Mouse (Mus musculus): ENCODE data around the gene Dnajc21. TPM values are rescaled to one million over a fixed set of nuclear protein-coding genes. Genes with fewer than 3 reads are reported as not detected.

Gene Dnajc21
- total and polyA plus RNA-seq, 3 experiments, result 21.6 to 63.2 (median 27.6) TPM

- H3K4me2 ChIP-seq (ENCODE audit: insufficient read depth, low read depth, poor library complexity, severe bottlenecking), result no peak overlapping the region
- dilution Hi-C loops (cut with MboI; ENCODE audit: extremely low pct_ligation_motif_present, extremely low pct_unique_long_range_greater_than_20kb, low sequenced_read_pairs), result no loop called here
- peak; percentile 62 for DNase-seq (ENCODE audit: extremely low read depth)
- H3K9me3 ChIP-seq (replicated peaks; ENCODE audit: low read length), result no peaks in the 10 kb centered on the region
- H3K9ac ChIP-seq (ENCODE audit: insufficient read depth, low read depth), result no peak overlapping the region
- peaks cover 4 to 21% of the 10 kb centered on the region in 2 experiments; a peak in 3 of 4 replicates for H3K4me1 ChIP-seq (ENCODE audit: control insufficient read depth in 1 of 2, insufficient read depth in 2 of 2)
- H3K27ac ChIP-seq (ENCODE audit: insufficient read depth, low read depth), result no peak overlapping the region
- H3K4me3 ChIP-seq (replicated peaks in 1 of 3; ENCODE audit: low read depth in 2 of 3, low read length in 2 of 3, poor library complexity in 1 of 3), result no peak overlapping the region
- H3K27me3 ChIP-seq (replicated peaks), result no peaks in the 10 kb centered on the region
- TF ChIP-seq ZNF384 (IDR thresholded peaks at IDR 0.05; ENCODE audit: low read depth, low read length) (peak; percentile 87), MYC (IDR thresholded peaks at IDR 0.05; ENCODE audit: low read depth, low read length) (no peak)
- H3K79me2 ChIP-seq (replicated peaks; ENCODE audit: control insufficient read depth, extremely low read depth, insufficient read depth, poor library complexity, severe bottlenecking), result no peaks in the 10 kb centered on the region
- H3K36me3 ChIP-seq (replicated peaks in 1 of 2; ENCODE audit: control insufficient read depth in 1 of 2, insufficient read depth in 1 of 2, low read length in 1 of 2), result no peaks in the 10 kb centered on the region
- in situ Hi-C loops (cut with MboI; ENCODE audit: low pct_ligation_motif_present, low pct_unique_long_range_greater_than_20kb, low sequenced_read_pairs), result no loop called here
Measured at GRCm38 (mm10) chr15:10421138-10421784, 49.1 kb downstream of the Dnajc21 start.

GRCm38 (mm10) chr15:10413656-10414055, 56.7 kb downstream of the Dnajc21 start:
- H3K4me2 ChIP-seq (ENCODE audit: insufficient read depth, low read depth, poor library complexity, severe bottlenecking), result no peak overlapping the region
- dilution Hi-C loops (cut with MboI; ENCODE audit: extremely low pct_ligation_motif_present, extremely low pct_unique_long_range_greater_than_20kb, low sequenced_read_pairs), result no loop called here

GRCm38 (mm10) chr15:10410881-10411280, 59.4 kb downstream of the Dnajc21 start:
- in situ Hi-C loops (cut with MboI; ENCODE audit: low pct_ligation_motif_present, low pct_unique_long_range_greater_than_20kb, low sequenced_read_pairs), result no loop called here
- dilution Hi-C loops (cut with MboI; ENCODE audit: extremely low pct_ligation_motif_present, extremely low pct_unique_long_range_greater_than_20kb, low sequenced_read_pairs), result no loop called here

More at GRCm38 (mm10) chr15:10413656-10414055, 56.7 kb downstream of the Dnajc21 start:
- no peak for DNase-seq (ENCODE audit: extremely low read depth)
- no peaks in the 10 kb centered on the region for H3K9me3 ChIP-seq (replicated peaks; ENCODE audit: low read length)
- no peaks in the 10 kb centered on the region for H3K36me3 ChIP-seq (replicated peaks in 1 of 2; ENCODE audit: control insufficient read depth in 1 of 2, insufficient read depth in 1 of 2, low read length in 1 of 2)
- no peaks in the 10 kb centered on the region for H3K27me3 ChIP-seq (replicated peaks)
- no peaks in the 10 kb centered on the region for H3K79me2 ChIP-seq (replicated peaks; ENCODE audit: control insufficient read depth, extremely low read depth, insufficient read depth, poor library complexity, severe bottlenecking)
- in situ Hi-C loops (cut with MboI; ENCODE audit: low pct_ligation_motif_present, low pct_unique_long_range_greater_than_20kb, low sequenced_read_pairs), result no loop called here
- no peak overlapping the region for H3K9ac ChIP-seq (ENCODE audit: insufficient read depth, low read depth)
- no peak overlapping the region for H3K27ac ChIP-seq (ENCODE audit: insufficient read depth, low read depth)
- no peak overlapping the region for H3K4me3 ChIP-seq (replicated peaks in 1 of 3; ENCODE audit: low read depth in 2 of 3, low read length in 2 of 3, poor library complexity in 1 of 3)
- TF ChIP-seq NELFE (IDR thresholded peaks at IDR 0.05; ENCODE audit: low read depth, low read length) (no peak), SMC3 (IDR thresholded peaks at IDR 0.05; ENCODE audit: low read depth, low read length) (no peak), RCOR1 (conservative IDR thresholded peaks at IDR 0.05; ENCODE audit: low read depth, low read length) (no peak), MAFK (IDR thresholded peaks at IDR 0.05; ENCODE audit: insufficient replicate concordance, low read length) (no peak), ZNF384 (IDR thresholded peaks at IDR 0.05; ENCODE audit: low read depth, low read length) (no peak), POLR2A (IDR thresholded peaks at IDR 0.05; ENCODE audit: low read depth, low read length) (no peak), EP300 (IDR thresholded peaks at IDR 0.05; ENCODE audit: low read length) (no peak), ETS1 (conservative IDR thresholded peaks at IDR 0.05; ENCODE audit: low read depth, low read length) (no peak), BHLHE40 (IDR thresholded peaks at IDR 0.05; ENCODE audit: low read depth, low read length) (no peak), CHD2 (IDR thresholded peaks at IDR 0.05; ENCODE audit: low read length) (no peak), ZKSCAN1 (IDR thresholded peaks at IDR 0.05; ENCODE audit: borderline replicate concordance, low read depth, low read length) (no peak), KAT2A (IDR thresholded peaks at IDR 0.05; ENCODE audit: insufficient replicate concordance, low read length) (no peak), ZMIZ1 (IDR thresholded peaks at IDR 0.05; ENCODE audit: low read depth, low read length) (no peak), HCFC1 (IDR thresholded peaks at IDR 0.05; ENCODE audit: low read depth, low read length) (no peak)
- H3K4me1 ChIP-seq (ENCODE audit: control insufficient read depth in 1 of 2, insufficient read depth in 2 of 2), result 0 out of 4 replicates have a peak, but pooled peaks cover 0 to 3% of the 10 kb centered on the region in 2 experiments

More at GRCm38 (mm10) chr15:10410881-10411280, 59.4 kb downstream of the Dnajc21 start:
- no peak for DNase-seq (ENCODE audit: extremely low read depth)
- Histone ChIP-seq H3K9me3 (replicated peaks; ENCODE audit: low read length) (no peaks in the 10 kb centered on the region), H3K9ac (ENCODE audit: insufficient read depth, low read depth) (no peak overlapping the region), H3K79me2 (replicated peaks; ENCODE audit: control insufficient read depth, extremely low read depth, insufficient read depth, poor library complexity, severe bottlenecking) (no peaks in the 10 kb centered on the region), H3K4me3 (replicated peaks in 1 of 3; ENCODE audit: low read depth in 2 of 3, low read length in 2 of 3, poor library complexity in 1 of 3) (no peak overlapping the region), H3K36me3 (replicated peaks in 1 of 2; ENCODE audit: control insufficient read depth in 1 of 2, insufficient read depth in 1 of 2, low read length in 1 of 2) (no peaks in the 10 kb centered on the region), H3K27ac (ENCODE audit: insufficient read depth, low read depth) (no peak overlapping the region), H3K27me3 (replicated peaks) (no peaks in the 10 kb centered on the region), H3K4me2 (ENCODE audit: insufficient read depth, low read depth, poor library complexity, severe bottlenecking) (no peak overlapping the region), H3K4me1 (ENCODE audit: control insufficient read depth in 1 of 2, insufficient read depth in 2 of 2) (0 out of 4 replicates have a peak, but pooled peaks cover 0 to 3% of the 10 kb centered on the region in 2 experiments)
- TF ChIP-seq CHD2 (IDR thresholded peaks at IDR 0.05; ENCODE audit: low read length) (no peak), MYC (IDR thresholded peaks at IDR 0.05; ENCODE audit: low read depth, low read length) (no peak), GABPA (IDR thresholded peaks at IDR 0.05; ENCODE audit: insufficient replicate concordance, low read depth, low read length) (no peak), EP300 (IDR thresholded peaks at IDR 0.05; ENCODE audit: low read length) (no peak), MXI1 (IDR thresholded peaks at IDR 0.05; ENCODE audit: low read depth, low read length) (no peak), TBP (conservative IDR thresholded peaks at IDR 0.05; ENCODE audit: low read depth, low read length) (no peak), SMC3 (IDR thresholded peaks at IDR 0.05; ENCODE audit: low read depth, low read length) (no peak)
